Mouse (Mus musculus) hindbrain, postnatal 0 days (tissue): ENCODE measurements at regions not wholly inside any gene's neighbourhood (a gene's known extent, or its start where the extent isn't known, plus 50 kb on each side); places are given as distances from the start of the nearest gene placed in this dataset.

Source experiments
- ATAC-seq: fragments of 200-750 bp; cut with Nextera tagmentation; 2 replicates; pipeline ENCODE4 v1.8.0; 2017; ENCODE audit warnings: mild to moderate bottlenecking, moderate TSS enrichment, moderate library complexity
- DNase-seq: peaks from one replicate; pipeline ENCODE4 v3.0.0-alpha.2; 2015; ENCODE audit warnings: low spot score
- H3K27ac ChIP-seq: fragments of 300-500 bp; sonication (generic); 2 replicates; pipeline ENCODE4 v1.5.1; 2014; ENCODE audit warnings: mild to moderate bottlenecking
- H3K27me3 ChIP-seq: fragments of 300-500 bp; sonication (generic); 2 replicates; pipeline ENCODE4 v1.6.1; 2014; ENCODE audit warnings: low read length, mixed read lengths; ENCODE audit not compliant: insufficient read depth
- H3K36me3 ChIP-seq: fragments of 300-500 bp; sonication (generic); 2 replicates; pipeline ENCODE4 v1.6.1; 2014; ENCODE audit warnings: low read length, mixed read lengths; ENCODE audit not compliant: insufficient read depth
- H3K4me1 ChIP-seq: fragments of 300-500 bp; sonication (generic); 2 replicates; pipeline ENCODE4 v1.6.1; 2014; ENCODE audit warnings: antibody characterized with exemption, low read length, mixed read lengths; ENCODE audit not compliant: insufficient read depth
- H3K4me2 ChIP-seq: fragments of 300-500 bp; sonication (generic); 2 replicates; pipeline ENCODE4 v1.6.1; 2014; ENCODE audit warnings: low read depth, mild to moderate bottlenecking, low read length, moderate library complexity, mixed read lengths
- H3K4me3 ChIP-seq: fragments of 300-500 bp; sonication (generic); 2 replicates; pipeline ENCODE4 v1.5.1; 2014; ENCODE audit warnings: low read length
- H3K9ac ChIP-seq: fragments of 300-500 bp; sonication (generic); replicated peaks from 2 replicates; pipeline ENCODE4 v1.6.1; 2014; ENCODE audit warnings: mild to moderate bottlenecking, low read length, moderate library complexity, mixed read lengths
- H3K9me3 ChIP-seq: fragments of 300-500 bp; sonication (generic); 2 replicates; pipeline ENCODE4 v1.6.1; 2016; ENCODE audit warnings: low read length, mixed read lengths
- CTCF ChIP-seq: IDR thresholded peaks from 2 replicates; pipeline ENCODE4 v1.5.1; 2016; ENCODE audit warnings: antibody characterized with exemption, control low read depth, low read depth
- WGBS: fragments of 180-500 bp; shearing (Covaris S2); extraction: QIAGEN DNeasy Blood & Tissue Kit; methylation state at CpG from one replicate; pipeline ENCODE4 v1.1.7; 2014; 5-methylcytosine and 5-hydroxymethylcytosine counted together

DNA sequence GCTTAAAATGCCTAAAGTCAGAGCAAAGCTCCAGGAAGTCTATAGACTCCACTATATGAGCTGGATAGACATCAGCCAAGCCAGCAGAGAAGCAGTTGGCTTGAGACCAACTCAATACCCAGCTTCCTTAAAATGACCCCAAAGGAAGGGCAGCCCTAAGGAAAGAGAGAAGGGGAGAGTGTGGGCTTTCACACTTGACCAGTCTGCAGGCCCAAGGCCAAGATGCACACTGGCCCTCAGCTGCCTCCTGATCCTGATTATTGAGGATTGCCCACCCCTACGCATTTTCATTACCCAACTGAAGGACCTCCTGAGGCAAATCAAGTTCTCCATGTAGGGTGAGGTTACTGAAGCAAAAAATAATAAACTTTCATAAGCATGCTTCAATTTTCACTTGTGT lies 548.6 kb downstream of the Tns1 start:
- no peak for TF ChIP-seq CTCF
- Histone ChIP-seq H3K27ac (no peak overlapping the region), H3K36me3 (no peaks in the 10 kb centered on the region), H3K9me3 (no peaks in the 10 kb centered on the region), H3K27me3 (no peaks in the 10 kb centered on the region), H3K9ac (no peak overlapping the region), H3K4me2 (no peak overlapping the region), H3K4me1 (no peaks in the 10 kb centered on the region), H3K4me3 (no peak overlapping the region)
- 40% methylated on average over 1 of the region's 1 CpGs for WGBS
- ATAC-seq (no peak), DNase-seq (peak; percentile 33)

DNA sequence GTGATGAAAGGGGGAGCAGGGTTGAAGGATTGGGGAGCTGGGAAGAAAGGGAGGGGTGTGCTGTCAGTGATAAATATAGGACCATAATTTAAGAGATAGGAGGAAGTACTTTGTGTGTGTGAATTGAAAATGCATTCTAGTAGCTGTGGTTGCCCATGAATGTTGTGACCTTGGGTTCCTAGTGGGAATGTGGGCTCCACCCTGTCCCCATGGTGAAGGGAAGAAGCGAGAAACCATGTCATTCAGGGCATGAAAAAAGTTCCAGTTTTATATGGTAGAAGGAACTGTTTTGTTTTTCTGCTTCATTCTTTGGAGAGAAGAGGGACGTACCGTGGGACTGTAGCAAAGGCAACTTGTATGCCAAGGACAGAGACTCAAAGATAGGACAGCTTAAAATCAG lies 553.3 kb downstream of the Tns1 start:
- ATAC-seq (no peak), DNase-seq (no peak)
- Histone ChIP-seq H3K27me3 (no peaks in the 10 kb centered on the region), H3K4me3 (no peak overlapping the region), H3K36me3 (no peaks in the 10 kb centered on the region), H3K9me3 (no peaks in the 10 kb centered on the region), H3K4me1 (no peaks in the 10 kb centered on the region), H3K9ac (no peak overlapping the region), H3K27ac (no peak overlapping the region), H3K4me2 (no peak overlapping the region)
- TF ChIP-seq CTCF: no peak
- 61% methylated on average over 3 of the region's 3 CpGs for WGBS

DNA sequence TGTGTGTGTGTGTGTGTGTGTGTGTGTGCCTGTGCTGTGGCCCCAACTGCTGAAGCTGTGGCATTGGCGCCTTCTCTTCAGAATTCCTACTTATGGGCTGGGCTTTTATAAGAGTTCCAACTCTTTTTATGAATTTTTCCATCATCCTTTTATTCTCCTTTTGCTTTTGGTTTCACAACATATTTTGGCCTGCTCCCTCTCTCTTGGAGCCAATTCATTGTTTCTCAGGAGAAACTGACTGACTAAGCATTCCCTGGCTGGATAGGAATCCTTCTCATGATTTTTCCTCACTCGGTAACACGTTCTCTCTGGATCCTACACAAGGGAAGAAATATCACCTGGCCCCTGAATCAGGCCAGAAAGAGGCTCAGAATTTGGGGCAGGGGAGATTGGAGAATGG lies 551.1 kb upstream of the Tnp1 start:
- WGBS: 85% methylated on average over 3 of the region's 3 CpGs
- no peaks in the 10 kb centered on the region for H3K36me3 ChIP-seq
- no peak for TF ChIP-seq CTCF

DNA sequence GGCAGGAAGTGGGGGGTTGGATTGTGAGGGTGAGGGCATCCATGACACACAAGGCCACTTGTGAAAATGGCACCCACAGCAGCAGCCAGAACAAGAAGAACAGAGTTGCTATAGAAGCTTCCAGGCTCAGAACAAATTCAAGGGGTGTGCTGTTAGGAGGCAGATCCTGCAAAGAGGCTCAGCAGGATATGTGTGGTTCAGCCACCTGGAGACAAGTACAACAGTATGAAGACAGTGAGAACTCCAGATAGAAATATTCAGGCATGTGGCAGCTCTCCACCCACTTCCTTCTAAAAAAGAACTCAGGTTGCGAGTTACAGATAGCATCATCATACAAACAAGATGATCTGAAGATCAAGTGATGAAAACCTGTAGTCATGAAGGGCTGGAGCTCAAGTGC lies 544.9 kb upstream of the Tnp1 start:
- H3K4me1 ChIP-seq: no peaks in the 10 kb centered on the region
- H3K9ac ChIP-seq: no peak overlapping the region
- WGBS: 90% methylated on average over 1 of the region's 1 CpGs
- ATAC-seq: no peak
- no peak for TF ChIP-seq CTCF
- no peaks in the 10 kb centered on the region for H3K9me3 ChIP-seq
- H3K4me3 ChIP-seq: no peak overlapping the region
- no peak overlapping the region for H3K27ac ChIP-seq
- DNase-seq: no peak
- no peaks in the 10 kb centered on the region for H3K27me3 ChIP-seq
- no peak overlapping the region for H3K4me2 ChIP-seq
- H3K36me3 ChIP-seq: no peaks in the 10 kb centered on the region

More for the DNA sequence above, 551.1 kb upstream of the Tnp1 start:
- no peak for DNase-seq
- Histone ChIP-seq H3K27me3 (no peaks in the 10 kb centered on the region), H3K27ac (no peak overlapping the region), H3K9me3 (no peaks in the 10 kb centered on the region), H3K9ac (no peak overlapping the region), H3K4me1 (no peaks in the 10 kb centered on the region), H3K4me2 (no peak overlapping the region), H3K4me3 (no peak overlapping the region)
- no peak for ATAC-seq

GRCm38 (mm10) chr1:73547877-73548276 lies 532.2 kb upstream of the Tnp1 start:
- Histone ChIP-seq H3K4me3 (no peak overlapping the region), H3K4me2 (no peak overlapping the region), H3K9ac (no peak overlapping the region), H3K27ac (no peak overlapping the region), H3K9me3 (no peaks in the 10 kb centered on the region), H3K27me3 (no peaks in the 10 kb centered on the region), H3K36me3 (no peaks in the 10 kb centered on the region), H3K4me1 (0 out of 2 replicates have a peak, but pooled peaks cover 5% of the 10 kb centered on the region)
- WGBS: 46% methylated on average over 3 of the region's 3 CpGs
- DNase-seq: peak; percentile 62
- peak; percentile 63 for ATAC-seq
- TF ChIP-seq CTCF: no peak

DNA sequence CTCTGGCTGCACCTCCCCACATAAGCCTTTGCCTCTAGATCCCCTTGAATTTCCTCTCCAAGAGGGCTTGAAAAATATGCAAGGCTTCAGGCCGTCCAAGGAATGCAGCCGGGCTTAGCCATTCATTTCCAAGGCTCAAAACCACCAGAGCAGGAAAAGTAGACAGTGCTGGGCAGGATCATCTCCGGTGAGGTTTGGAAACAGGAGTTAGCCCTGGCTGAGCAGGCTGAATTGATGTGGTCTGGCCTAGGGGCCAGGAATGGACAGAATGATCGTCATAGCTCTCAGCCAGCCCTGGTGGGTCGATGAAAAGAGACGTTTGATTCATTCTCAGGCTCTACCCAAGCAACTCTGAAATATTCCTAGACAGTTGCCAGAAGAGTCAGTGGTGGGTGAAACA lies 529.7 kb upstream of the Tnp1 start:
- peak; percentile 23 for DNase-seq

GRCm38 (mm10) chr1:73541371-73541770 lies 525.7 kb upstream of the Tnp1 start:
- Histone ChIP-seq H3K27me3 (no peaks in the 10 kb centered on the region), H3K4me3 (no peak overlapping the region), H3K27ac (no peak overlapping the region), H3K36me3 (no peaks in the 10 kb centered on the region), H3K4me1 (no peaks in the 10 kb centered on the region), H3K9ac (no peak overlapping the region), H3K9me3 (no peaks in the 10 kb centered on the region), H3K4me2 (no peak overlapping the region)
- WGBS: 53% methylated on average over 5 of the region's 5 CpGs
- TF ChIP-seq CTCF: no peak
- DNase-seq (no peak), ATAC-seq (no peak)

More for the DNA sequence above, 529.7 kb upstream of the Tnp1 start:
- Histone ChIP-seq H3K9me3 (no peaks in the 10 kb centered on the region), H3K4me3 (no peak overlapping the region), H3K27ac (no peak overlapping the region), H3K4me1 (0 out of 2 replicates have a peak, but pooled peaks cover 5% of the 10 kb centered on the region), H3K4me2 (no peak overlapping the region), H3K36me3 (no peaks in the 10 kb centered on the region), H3K9ac (no peak overlapping the region), H3K27me3 (no peaks in the 10 kb centered on the region)
- no peak for TF ChIP-seq CTCF
- WGBS: 49% methylated on average over 6 of the region's 6 CpGs
- no peak; the same call in 1 of the 2 replicates for ATAC-seq
